Mouse (Mus musculus) heart, adult 2 months (tissue): ENCODE data around the gene Nsg2. TPM values are rescaled to one million over a fixed set of nuclear protein-coding genes. Genes with fewer than 3 reads are reported as not detected.

Experiments used
- DNase-seq, 2 experiments: peaks; one replicate each; pipeline ENCODE4 v3.0.0; 2021
- H3K27ac ChIP-seq: fragments of 200-600 bp; 2 replicates; pipeline ENCODE4 v1.8.1; 2022
- H3K27me3 ChIP-seq: fragments of 200-500 bp; 2 replicates; pipeline ENCODE4 v1.6.1; 2012; ENCODE audit warnings: mild to moderate bottlenecking, low read length, inconsistent platforms, mixed read lengths; ENCODE audit not compliant: control insufficient read depth, insufficient read depth
- H3K36me3 ChIP-seq: fragments of 200-500 bp; 2 replicates; pipeline ENCODE4 v1.6.1; 2012; ENCODE audit warnings: low read length, inconsistent platforms; ENCODE audit not compliant: control insufficient read depth, insufficient read depth
- H3K4me1 ChIP-seq: fragments of 200-500 bp; 2 replicates; pipeline ENCODE4 v1.6.1; 2011; ENCODE audit warnings: low read length; ENCODE audit not compliant: control insufficient read depth, insufficient read depth
- H3K4me3 ChIP-seq: fragments of 200-600 bp; 2 replicates; pipeline ENCODE4 v1.8.1; 2022
- H3K79me2 ChIP-seq: fragments of 200-500 bp; replicated peaks from 2 replicates; pipeline ENCODE4 v1.6.1; 2012; ENCODE audit warnings: mild to moderate bottlenecking, inconsistent platforms, low read length, moderate library complexity, mixed read lengths; ENCODE audit not compliant: control insufficient read depth, insufficient read depth
- H3K9ac ChIP-seq: fragments of 200-500 bp; 2 replicates; pipeline ENCODE4 v1.6.1; 2012; ENCODE audit warnings: low read depth, mild to moderate bottlenecking, control low read depth, inconsistent platforms, low read length, mixed read lengths
- CTCF ChIP-seq: fragments of 200-600 bp; IDR thresholded peaks from 2 replicates; pipeline ENCODE4 v1.8.1; 2022; ENCODE audit warnings: antibody characterized with exemption, mild to moderate bottlenecking, moderate library complexity
- EP300 ChIP-seq: fragments of 200-500 bp; IDR thresholded peaks from 2 replicates; pipeline ENCODE4 v1.6.1; 2011; ENCODE audit warnings: low read depth, low read length, control low read depth; ENCODE audit not compliant: insufficient read depth
- POLR2A ChIP-seq: fragments of 200-500 bp; IDR thresholded peaks from 2 replicates; pipeline ENCODE4 v1.6.1; 2011; ENCODE audit warnings: mild to moderate bottlenecking, low read depth, low read length, control low read depth; ENCODE audit not compliant: insufficient read depth
- WGBS: fragments of 180-500 bp; shearing (Covaris S2); methylation state at CpG from one replicate; pipeline ENCODE4 v1.1.7; 2018; 5-methylcytosine and 5-hydroxymethylcytosine counted together
- intact Hi-C: fragments of 180-260 bp; cut with DNase I; formaldehyde crosslinking; loops from one replicate; pipeline ENCODE4 v1.15.1; 2025
- polyA plus RNA-seq: library from polyadenylated mRNA; depleted of rRNA; stranded (reverse); fragments of >200 nt; gene quantifications from 2 replicates; pipeline ENCODE4 v1.2.3, GENCODE M21; 2012
- total RNA-seq, 2 experiments: library from RNA; stranded (reverse); gene quantifications; 2 replicates each; pipeline ENCODE4 v1.2.3; 2021

The Nsg2 gene
- total and polyA plus RNA-seq, 3 experiments: 0.76 to 1.4 (median 1.1) TPM

DNA sequence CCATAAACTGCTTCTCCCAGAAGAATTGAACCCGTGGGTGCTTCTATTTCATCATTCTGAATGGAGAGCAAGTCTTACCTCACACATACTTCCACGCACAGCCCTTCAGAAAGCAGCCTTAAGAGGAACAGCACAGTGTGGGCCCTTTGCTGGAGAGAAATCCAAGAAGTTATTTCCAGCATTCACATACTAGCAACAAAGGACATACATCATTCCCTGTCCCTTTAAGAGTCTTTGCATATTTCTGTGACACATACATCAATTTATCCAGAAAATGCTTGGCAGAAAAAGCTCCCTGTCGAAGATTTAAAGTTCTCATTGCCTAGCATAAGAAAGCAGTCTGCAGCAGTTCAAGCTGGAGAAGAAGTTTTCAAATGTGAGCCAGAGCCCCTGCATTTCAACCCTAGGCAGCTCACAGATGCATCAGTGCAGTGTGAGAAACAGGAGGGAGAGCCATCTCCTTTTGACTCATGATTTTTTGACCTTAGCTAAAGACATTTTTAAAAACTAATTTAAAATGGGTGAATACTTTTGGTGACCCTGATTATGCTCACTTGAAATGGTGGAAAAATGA is 100.9 kb downstream of the Nsg2 start:
- no peak overlapping the region for H3K27ac ChIP-seq
- 59% methylated on average over 3 of the region's 3 CpGs for WGBS
- DNase-seq: no peak
- no peaks in the 10 kb centered on the region for H3K4me1 ChIP-seq
- no peaks in the 10 kb centered on the region for H3K79me2 ChIP-seq
- H3K36me3 ChIP-seq: no peaks in the 10 kb centered on the region
- intact Hi-C loops: no loop called here
- TF ChIP-seq EP300 (no peak), CTCF (no peak), POLR2A (no peak)
- H3K9ac ChIP-seq: no peak overlapping the region
- H3K27me3 ChIP-seq: no peaks in the 10 kb centered on the region
- no peak overlapping the region for H3K4me3 ChIP-seq

DNA sequence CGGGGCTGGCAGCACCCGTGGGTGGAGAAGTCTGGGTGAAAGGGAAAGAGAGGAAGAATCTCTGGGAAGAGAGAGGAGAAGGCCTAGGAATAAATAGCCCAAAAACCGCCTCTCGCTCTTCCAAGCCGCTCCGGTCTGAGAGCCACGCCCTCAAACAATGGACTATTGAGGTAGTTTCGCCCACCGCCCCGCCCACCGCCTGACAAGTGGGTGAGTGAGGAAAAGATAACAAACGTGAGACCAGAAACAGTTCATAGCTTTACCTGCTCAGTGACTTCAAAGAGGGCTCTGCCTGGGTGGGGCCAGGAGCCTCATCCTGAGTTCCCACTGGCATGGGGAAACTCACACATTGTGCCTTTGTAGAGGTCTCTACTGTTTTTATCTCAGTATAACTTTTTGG is 102.7 kb downstream of the Nsg2 start:
- no peak overlapping the region for H3K4me3 ChIP-seq
- H3K27me3 ChIP-seq: no peaks in the 10 kb centered on the region; the same call in 1 of the 2 replicates
- H3K9ac ChIP-seq: no peak overlapping the region
- 25% methylated on average over 12 of the region's 12 CpGs for WGBS
- DNase-seq: no peak
- TF ChIP-seq POLR2A: no peak
- TF ChIP-seq EP300: no peak
- TF ChIP-seq CTCF: no peak
- H3K4me1 ChIP-seq: no peaks in the 10 kb centered on the region
- no peaks in the 10 kb centered on the region for H3K79me2 ChIP-seq
- H3K36me3 ChIP-seq: no peaks in the 10 kb centered on the region
- H3K27ac ChIP-seq: no peak overlapping the region
- intact Hi-C loops: no loop called here

DNA sequence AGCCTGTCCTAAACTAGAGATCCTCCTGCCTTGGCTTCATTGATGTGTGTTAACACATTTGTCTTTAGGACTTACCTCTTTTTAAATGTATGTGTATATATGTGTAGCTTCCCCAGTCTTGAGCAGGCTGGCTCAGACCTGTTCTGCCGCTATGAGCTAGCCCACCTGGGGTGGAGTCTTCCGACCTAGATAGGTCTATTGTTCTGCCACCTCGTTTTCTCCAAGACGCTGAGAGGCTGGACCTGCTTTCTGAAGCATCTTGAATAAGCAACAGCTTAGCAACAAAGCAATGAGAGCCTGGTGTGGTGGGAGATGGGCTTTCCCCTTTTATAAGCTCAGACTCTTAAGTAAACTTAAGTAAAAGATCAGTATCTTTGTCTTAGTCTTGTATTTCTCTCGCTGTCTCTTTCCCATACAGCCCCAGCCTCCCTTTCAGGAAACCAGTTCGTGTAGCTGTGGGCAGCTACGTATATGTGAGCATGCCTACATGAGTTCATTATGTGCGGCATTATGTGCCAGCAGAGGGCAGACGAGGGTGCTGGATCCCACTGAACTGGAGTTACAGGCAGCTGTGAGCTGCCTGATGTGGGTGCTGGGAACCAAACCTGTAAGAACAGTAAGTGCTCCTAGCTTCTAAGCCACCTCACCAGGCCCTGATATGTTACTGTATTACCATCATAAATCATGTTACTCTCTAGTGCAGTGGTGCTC is 104.3 kb downstream of the Nsg2 start:
- 69% methylated on average over 9 of the region's 9 CpGs for WGBS
- H3K79me2 ChIP-seq: no peaks in the 10 kb centered on the region
- no peak for DNase-seq

DNA sequence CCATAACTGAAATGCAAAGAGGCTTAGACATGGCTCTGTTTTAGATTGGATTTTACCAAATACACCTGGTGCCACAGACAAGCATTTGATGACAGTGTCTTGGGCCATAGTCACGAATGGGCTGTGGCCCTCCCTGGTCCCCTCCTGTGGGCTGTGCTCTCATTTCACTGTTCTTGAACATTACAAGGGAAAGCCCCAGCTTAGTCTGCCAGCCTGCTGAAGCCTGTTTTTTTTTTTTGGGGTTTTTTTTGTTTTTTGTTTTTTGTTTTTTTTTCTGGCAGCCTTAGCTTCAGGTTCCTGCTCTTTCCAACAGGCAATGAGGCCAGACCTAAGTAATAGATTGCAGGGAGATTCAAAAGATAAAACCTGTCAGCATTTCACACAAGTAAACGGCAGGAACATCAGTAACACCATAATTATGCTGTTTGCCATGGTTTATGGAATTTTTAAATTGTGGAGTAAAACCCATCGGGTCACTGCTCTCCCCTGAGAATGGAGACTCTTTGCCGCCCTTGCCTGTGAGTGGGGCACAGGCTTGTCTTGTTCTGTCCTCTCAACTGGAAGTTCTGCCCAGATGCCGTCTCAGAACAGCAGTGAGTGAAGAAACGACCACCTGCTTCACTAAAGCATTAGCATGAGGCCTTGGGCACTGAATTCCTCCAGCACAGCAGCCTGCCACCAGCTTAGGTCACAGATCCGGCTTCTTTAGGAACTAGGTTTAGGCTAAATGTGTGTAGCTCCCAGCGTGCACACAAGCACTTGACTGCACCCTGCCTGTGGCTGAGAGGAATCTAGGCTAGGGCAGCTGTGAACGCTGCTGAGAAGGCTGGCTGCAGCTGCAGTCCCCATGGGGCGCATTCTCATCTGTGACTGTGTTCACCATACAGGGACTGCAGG is 105.7 kb downstream of the Nsg2 start:
- no peak overlapping the region for H3K27ac ChIP-seq
- no peaks in the 10 kb centered on the region for H3K79me2 ChIP-seq
- H3K36me3 ChIP-seq: no peaks in the 10 kb centered on the region
- H3K4me1 ChIP-seq: no peaks in the 10 kb centered on the region
- 43% methylated on average over 10 of the region's 10 CpGs for WGBS
- H3K9ac ChIP-seq: no peak overlapping the region
- no peak for DNase-seq
- intact Hi-C loops: no loop called here
- no peak for TF ChIP-seq CTCF
- TF ChIP-seq EP300: no peak
- TF ChIP-seq POLR2A: no peak
- H3K27me3 ChIP-seq: no peaks in the 10 kb centered on the region; the same call in 1 of the 2 replicates
- H3K4me3 ChIP-seq: no peak overlapping the region

More for the DNA sequence above, 104.3 kb downstream of the Nsg2 start:
- no peaks in the 10 kb centered on the region for H3K4me1 ChIP-seq
- H3K9ac ChIP-seq: no peak overlapping the region
- H3K27me3 ChIP-seq: no peaks in the 10 kb centered on the region; the same call in 1 of the 2 replicates
- intact Hi-C loops: no loop called here
- H3K36me3 ChIP-seq: no peaks in the 10 kb centered on the region
- TF ChIP-seq CTCF (no peak), EP300 (no peak), POLR2A (no peak)
- H3K27ac ChIP-seq: no peak overlapping the region
- no peak overlapping the region for H3K4me3 ChIP-seq

DNA sequence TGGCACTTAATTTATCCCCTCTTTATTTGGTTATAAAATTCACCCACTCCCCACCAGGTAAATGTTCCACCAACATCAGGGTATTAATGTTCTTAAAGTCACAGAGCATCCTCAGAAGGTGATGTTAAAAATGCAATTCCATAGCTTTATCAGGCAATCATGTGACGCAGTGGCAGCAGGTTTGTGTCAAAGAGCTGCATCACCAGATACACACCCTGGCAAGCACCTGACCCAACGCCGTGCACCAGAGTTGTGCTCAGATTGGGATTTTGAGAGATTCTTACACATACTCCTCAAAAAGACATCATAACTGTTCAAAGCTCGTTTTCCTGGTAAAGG is 106.4 kb downstream of the Nsg2 start:
- Histone ChIP-seq H3K9ac (no peak overlapping the region), H3K36me3 (no peaks in the 10 kb centered on the region), H3K27me3 (no peaks in the 10 kb centered on the region; the same call in 1 of the 2 replicates), H3K79me2 (no peaks in the 10 kb centered on the region), H3K27ac (no peak overlapping the region), H3K4me1 (no peaks in the 10 kb centered on the region), H3K4me3 (no peak overlapping the region)
- DNase-seq: no peak
- 81% methylated on average over 4 of the region's 4 CpGs for WGBS
- TF ChIP-seq CTCF (no peak), POLR2A (no peak), EP300 (no peak)
- intact Hi-C loops: no loop called here
